Mouse (Mus musculus) cerebellum, adult 11-12 months (tissue): ENCODE data around the gene Rhd.
"Not testable (repeated sequence)": the region's sequence is repeated elsewhere in the genome, so short reads cannot be mapped to it uniquely, and the experiment has no call there.

ENCODE experiments used
- DNase-seq: peaks from one replicate; pipeline ENCODE4 v3.0.0; 2022

Rhd gene

GRCm38 (mm10) chr4:134858494-134858893 is 5.8 kb upstream of the Rhd start:
- DNase-seq, result no peak

GRCm38 (mm10) chr4:134861884-134862283 is 2.5 kb upstream of the Rhd start:
- DNase-seq, result no peak

- no peak for DNase-seq
Measured at GRCm38 (mm10) chr4:134862996-134863395, 1.3 kb upstream of the Rhd start.

- no peak for DNase-seq
Measured at GRCm38 (mm10) chr4:134865340-134865739, 1.0 kb downstream of the Rhd start.

GRCm38 (mm10) chr4:134865789-134866188 is 1.5 kb downstream of the Rhd start:
- no peak for DNase-seq

GRCm38 (mm10) chr4:134867213-134867612 is 2.9 kb downstream of the Rhd start:
- DNase-seq, result no peak

GRCm38 (mm10) chr4:134867661-134868060 is 3.3 kb downstream of the Rhd start:
- DNase-seq, result no peak

- DNase-seq, result no peak
Measured at GRCm38 (mm10) chr4:134868065-134868464, 3.7 kb downstream of the Rhd start.

- DNase-seq, result no peak
Measured at GRCm38 (mm10) chr4:134868490-134868889, 4.2 kb downstream of the Rhd start.

- no peak for DNase-seq
Measured at GRCm38 (mm10) chr4:134869068-134869730, 4.9 kb downstream of the Rhd start.

GRCm38 (mm10) chr4:134869815-134870375 is 5.6 kb downstream of the Rhd start:
- DNase-seq, result no peak

GRCm38 (mm10) chr4:134871477-134871876 is 7.1 kb downstream of the Rhd start:
- no peak for DNase-seq

GRCm38 (mm10) chr4:134871950-134872349 is 7.6 kb downstream of the Rhd start:
- no peak for DNase-seq

- no peak for DNase-seq
Measured at GRCm38 (mm10) chr4:134876171-134876570, 11.8 kb downstream of the Rhd start.

- peak; percentile 63 for DNase-seq
Measured at GRCm38 (mm10) chr4:134879410-134879981, 15.2 kb downstream of the Rhd start.

- no peak for DNase-seq
Measured at GRCm38 (mm10) chr4:134880041-134880440, 15.7 kb downstream of the Rhd start.

GRCm38 (mm10) chr4:134883266-134883665 is 18.9 kb downstream of the Rhd start:
- DNase-seq, result no peak

GRCm38 (mm10) chr4:134883808-134884207 is 19.5 kb downstream of the Rhd start:
- no peak for DNase-seq

- DNase-seq, result no peak
Measured at GRCm38 (mm10) chr4:134884364-134884763, 20.0 kb downstream of the Rhd start.

GRCm38 (mm10) chr4:134892096-134892495 is 27.8 kb downstream of the Rhd start:
- DNase-seq, result peak; percentile 62

- no peak for DNase-seq
Measured at GRCm38 (mm10) chr4:134897256-134897655, 32.9 kb downstream of the Rhd start.

GRCm38 (mm10) chr4:134901126-134901525 is 36.8 kb downstream of the Rhd start:
- peak; percentile 54 for DNase-seq

- DNase-seq, result no peak
Measured at GRCm38 (mm10) chr4:134903046-134903445, 38.7 kb downstream of the Rhd start.

GRCm38 (mm10) chr4:134911406-134911805 is 47.1 kb downstream of the Rhd start:
- DNase-seq, result not testable (repeated sequence)

- DNase-seq, result peak; percentile 57
Measured at GRCm38 (mm10) chr4:134913413-134913812, 49.1 kb downstream of the Rhd start.
